Mouse (Mus musculus): ENCODE results near the gene Cib1.

- TF ChIP-seq USF2 (IDR thresholded peaks at IDR 0.05; ENCODE audit: borderline replicate concordance in 1 of 2, insufficient read depth in 1 of 2, low read depth in 1 of 2, low read length in 2 of 2) = no peak
- TF ChIP-seq GABPA (IDR thresholded peaks at IDR 0.05; ENCODE audit: low read depth, low read length) = no peak
- no peak for TF ChIP-seq CTCF (IDR thresholded peaks at IDR 0.05 in 2 of 3, conservative IDR thresholded peaks at IDR 0.05 in 1 of 3; ENCODE audit: control insufficient read depth in 1 of 3, insufficient read depth in 1 of 3, low read depth in 2 of 3, low read length in 3 of 3, poor library complexity in 1 of 3, severe bottlenecking in 1 of 3)
- no peak for TF ChIP-seq USF1 (IDR thresholded peaks at IDR 0.05; ENCODE audit: low read depth, low read length)
- no peak for TF ChIP-seq KAT2A (conservative IDR thresholded peaks at IDR 0.05; ENCODE audit: low read depth, low read length)
- TF ChIP-seq POLR2AphosphoS2 (IDR thresholded peaks at IDR 0.05; ENCODE audit: low read length) = no peak
- no peak for TF ChIP-seq ZNF384 (IDR thresholded peaks at IDR 0.05; ENCODE audit: low read depth, low read length)
- TF ChIP-seq MYC (IDR thresholded peaks at IDR 0.05; ENCODE audit: low read depth, low read length) = no peak
Observed at GRCm38 (mm10) chr7:80191455-80191854, 41.2 kb downstream of the Cib1 start.
